Mouse (Mus musculus) kidney, embryonic 14.5 days (tissue): Measurements from ENCODE around the gene Cdh4. TPM values are rescaled to one million over a fixed set of nuclear protein-coding genes. Genes with fewer than 3 reads are reported as not detected.

Experiments
- ATAC-seq: fragments of 200-750 bp; cut with Nextera tagmentation; 2 replicates; pipeline ENCODE4 v1.8.0; 2017; ENCODE audit warnings: moderate number of reproducible peaks, mild to moderate bottlenecking, moderate TSS enrichment, moderate library complexity; ENCODE audit not compliant: low FRiP score, low TSS enrichment
- H3K27ac ChIP-seq: fragments of 300-500 bp; sonication (generic); 2 replicates; pipeline ENCODE4 v1.5.1; 2014; ENCODE audit warnings: low read depth, mild to moderate bottlenecking, low read length, moderate library complexity, mixed read lengths
- H3K27me3 ChIP-seq: fragments of 300-500 bp; sonication (generic); 2 replicates; pipeline ENCODE4 v1.6.1; 2014; ENCODE audit warnings: mild to moderate bottlenecking, low read length; ENCODE audit not compliant: control insufficient read depth, insufficient read depth
- H3K36me3 ChIP-seq: fragments of 300-500 bp; sonication (generic); 2 replicates; pipeline ENCODE4 v1.6.1; 2014; ENCODE audit warnings: low read length, mixed read lengths; ENCODE audit not compliant: control insufficient read depth, insufficient read depth
- H3K4me1 ChIP-seq: fragments of 300-500 bp; sonication (generic); 2 replicates; pipeline ENCODE4 v1.6.1; 2014; ENCODE audit warnings: low read length, mixed read lengths; ENCODE audit not compliant: control insufficient read depth, insufficient read depth
- H3K4me2 ChIP-seq: fragments of 300-500 bp; sonication (generic); replicated peaks from 2 replicates; pipeline ENCODE4 v1.6.1; 2014; ENCODE audit warnings: low read depth, mild to moderate bottlenecking, low read length
- H3K4me3 ChIP-seq: fragments of 300-500 bp; sonication (generic); 2 replicates; pipeline ENCODE4 v1.5.1; 2014; ENCODE audit warnings: mild to moderate bottlenecking, low read length
- H3K9ac ChIP-seq: fragments of 300-500 bp; sonication (generic); 2 replicates; pipeline ENCODE4 v1.6.1; 2014; ENCODE audit warnings: low read depth, mild to moderate bottlenecking, low read length, moderate library complexity
- H3K9me3 ChIP-seq: fragments of 300-500 bp; sonication (generic); 2 replicates; pipeline ENCODE4 v1.6.1; 2016; ENCODE audit warnings: low read length; ENCODE audit not compliant: control insufficient read depth
- WGBS: fragments of 180-500 bp; shearing (Covaris S2); extraction: QIAGEN DNeasy Blood & Tissue Kit; methylation state at CpG from one replicate; pipeline ENCODE4 v1.1.7; 2014; 5-methylcytosine and 5-hydroxymethylcytosine counted together
- polyA plus RNA-seq: library from polyadenylated mRNA; unstranded; fragments of >200 nt; fragmentation: Nextera tagmentation; extraction: Ambion mirVana; gene quantifications from 2 replicates; pipeline ENCODE4 v1.2.1, GENCODE M21; 2014

The Cdh4 gene
- polyA plus RNA-seq, 1 experiment from 2014 or later: 19.4 TPM

GRCm38 (mm10) chr2:179522141-179522540 lies 79.9 kb downstream of the Cdh4 start:
- Histone ChIP-seq H3K9ac (no peak overlapping the region), H3K9me3 (no peaks in the 10 kb centered on the region), H3K27ac (no peak overlapping the region; the same call in 1 of the 2 replicates), H3K4me1 (0 out of 2 replicates have a peak, but pooled peaks cover 9% of the 10 kb centered on the region), H3K4me2 (no peak overlapping the region), H3K27me3 (no peaks in the 10 kb centered on the region), H3K36me3 (no peaks in the 10 kb centered on the region), H3K4me3 (no peak overlapping the region)
- WGBS: 23% methylated on average over 8 of the region's 8 CpGs
- no peak for ATAC-seq

DNA sequence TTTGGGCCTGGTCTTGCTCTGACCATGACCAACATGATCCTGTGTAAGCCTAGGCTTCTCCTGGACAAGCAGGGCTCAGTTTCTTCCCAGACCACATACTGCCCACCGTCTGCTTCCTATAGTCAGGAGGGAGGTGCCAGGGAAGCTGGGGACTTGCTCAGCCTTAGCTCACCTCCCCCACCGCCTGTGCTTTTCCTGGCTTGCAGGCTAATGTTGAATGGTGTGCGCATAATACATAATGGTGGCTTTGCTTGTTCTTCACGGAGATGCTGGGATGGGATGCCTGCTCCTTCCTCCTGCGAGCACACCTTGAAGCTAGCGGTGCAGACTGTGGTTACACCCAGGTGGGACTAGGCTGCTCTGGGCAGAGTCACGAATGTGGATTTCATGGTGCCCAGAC lies 84.7 kb downstream of the Cdh4 start:
- no peak overlapping the region for H3K9ac ChIP-seq
- no peak overlapping the region for H3K4me3 ChIP-seq
- H3K9me3 ChIP-seq: no peaks in the 10 kb centered on the region
- no peak for ATAC-seq
- 0 out of 2 replicates have a peak, but pooled peaks cover 4% of the 10 kb centered on the region for H3K4me1 ChIP-seq
- WGBS: 78% methylated on average over 7 of the region's 7 CpGs
- H3K27ac ChIP-seq: no peak overlapping the region
- no peak overlapping the region for H3K4me2 ChIP-seq
- no peaks in the 10 kb centered on the region for H3K27me3 ChIP-seq
- no peaks in the 10 kb centered on the region for H3K36me3 ChIP-seq

DNA sequence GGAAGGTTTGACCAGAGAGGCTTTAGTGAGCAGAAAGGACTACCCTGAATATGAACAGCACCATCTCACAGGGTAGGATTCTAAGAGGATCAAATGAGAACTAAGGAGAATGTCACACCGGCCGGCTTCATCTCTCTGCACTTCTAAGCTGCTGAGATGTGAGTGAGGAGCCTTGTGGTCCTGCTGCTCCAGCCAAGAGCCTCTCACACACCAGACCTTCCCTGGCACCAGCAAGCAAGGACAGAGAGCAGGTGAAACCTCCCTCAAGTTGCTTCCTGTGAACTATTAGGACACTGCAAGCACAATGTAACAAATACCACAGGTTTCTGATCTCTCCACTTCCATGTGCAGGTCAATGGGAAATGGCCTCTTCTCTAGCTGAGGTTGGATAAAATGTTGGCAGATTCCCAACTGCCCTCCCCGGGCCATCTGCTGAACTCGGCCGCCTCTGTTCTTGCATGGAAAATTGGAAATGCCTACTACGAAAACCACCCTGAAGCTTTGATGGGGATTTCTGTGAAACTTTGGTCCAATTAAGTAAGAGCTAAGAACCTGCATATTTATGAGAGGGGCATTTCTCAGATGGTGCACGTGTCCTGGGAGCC lies 88.3 kb downstream of the Cdh4 start:
- ATAC-seq: no peak
- no peak overlapping the region for H3K4me3 ChIP-seq
- H3K27me3 ChIP-seq: no peaks in the 10 kb centered on the region
- H3K36me3 ChIP-seq: no peaks in the 10 kb centered on the region
- no peak overlapping the region for H3K4me2 ChIP-seq
- H3K9ac ChIP-seq: no peak overlapping the region
- 70% methylated on average over 7 of the region's 7 CpGs for WGBS
- H3K4me1 ChIP-seq: no peaks in the 10 kb centered on the region
- no peak overlapping the region for H3K27ac ChIP-seq
- no peaks in the 10 kb centered on the region for H3K9me3 ChIP-seq

DNA sequence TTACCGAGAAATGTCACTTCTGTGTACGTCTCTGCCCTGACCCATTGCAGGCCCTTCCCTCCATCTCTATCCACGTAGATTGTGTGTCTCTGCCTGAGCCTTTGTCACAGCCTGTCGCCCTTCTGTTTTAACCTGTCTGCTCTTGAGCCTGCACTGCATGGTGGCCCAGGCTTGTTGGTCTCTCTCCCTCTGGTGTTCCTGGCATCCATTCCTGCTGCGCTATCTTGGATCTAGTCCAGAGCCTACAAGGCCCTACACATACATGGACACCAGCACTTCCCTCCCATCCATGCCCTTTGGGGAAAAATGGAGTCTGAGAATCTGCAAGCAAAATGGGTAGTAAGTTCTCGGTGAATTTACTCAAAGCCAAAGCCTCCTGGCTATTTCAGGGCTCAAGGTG lies 91.0 kb downstream of the Cdh4 start:
- no peak overlapping the region for H3K27ac ChIP-seq
- ATAC-seq: no peak
- no peaks in the 10 kb centered on the region for H3K9me3 ChIP-seq
- H3K4me3 ChIP-seq: no peak overlapping the region
- H3K9ac ChIP-seq: no peak overlapping the region
- 61% methylated on average over 6 of the region's 6 CpGs for WGBS
- H3K4me2 ChIP-seq: no peak overlapping the region
- H3K4me1 ChIP-seq: peaks cover 8% of the 10 kb centered on the region
- no peaks in the 10 kb centered on the region for H3K36me3 ChIP-seq
- no peaks in the 10 kb centered on the region for H3K27me3 ChIP-seq

- H3K27ac ChIP-seq: no peak overlapping the region
- no peak overlapping the region for H3K9ac ChIP-seq
- H3K4me2 ChIP-seq: no peak overlapping the region
- no peak overlapping the region for H3K4me3 ChIP-seq
- H3K27me3 ChIP-seq: no peaks in the 10 kb centered on the region
- WGBS: 53% methylated on average over 2 of the region's 2 CpGs
- ATAC-seq: no peak
- no peaks in the 10 kb centered on the region for H3K36me3 ChIP-seq
- no peaks in the 10 kb centered on the region for H3K9me3 ChIP-seq
- H3K4me1 ChIP-seq: peaks cover 12% of the 10 kb centered on the region
Measured at GRCm38 (mm10) chr2:179533881-179534280, 91.7 kb downstream of the Cdh4 start.

DNA sequence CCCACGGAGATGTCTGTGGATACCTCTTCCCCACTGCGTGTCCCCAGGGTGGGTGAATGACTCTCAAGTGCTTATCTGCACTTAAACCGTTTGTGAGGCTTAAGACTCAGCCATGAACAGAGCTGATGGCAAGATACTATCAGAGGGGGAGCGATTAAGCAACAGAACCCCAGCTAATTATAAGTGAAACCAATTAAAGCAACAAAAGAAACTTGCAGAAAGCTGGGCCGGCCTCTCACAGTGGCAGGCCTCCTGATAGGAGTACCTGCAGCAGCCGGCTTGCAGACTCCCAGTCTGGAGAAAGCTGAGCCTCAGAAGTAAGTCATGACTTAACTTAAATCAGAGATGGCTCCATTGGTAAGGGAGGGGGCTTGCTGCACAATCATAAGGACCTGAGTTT lies 93.0 kb downstream of the Cdh4 start:
- no peaks in the 10 kb centered on the region for H3K36me3 ChIP-seq
- no peaks in the 10 kb centered on the region for H3K27me3 ChIP-seq
- H3K27ac ChIP-seq: no peak overlapping the region
- 30% methylated on average over 6 of the region's 6 CpGs for WGBS
- no peak overlapping the region for H3K4me2 ChIP-seq
- H3K9ac ChIP-seq: no peak overlapping the region
- H3K4me1 ChIP-seq: peaks cover 21% of the 10 kb centered on the region
- ATAC-seq: no peak
- no peaks in the 10 kb centered on the region for H3K9me3 ChIP-seq
- no peak overlapping the region for H3K4me3 ChIP-seq

DNA sequence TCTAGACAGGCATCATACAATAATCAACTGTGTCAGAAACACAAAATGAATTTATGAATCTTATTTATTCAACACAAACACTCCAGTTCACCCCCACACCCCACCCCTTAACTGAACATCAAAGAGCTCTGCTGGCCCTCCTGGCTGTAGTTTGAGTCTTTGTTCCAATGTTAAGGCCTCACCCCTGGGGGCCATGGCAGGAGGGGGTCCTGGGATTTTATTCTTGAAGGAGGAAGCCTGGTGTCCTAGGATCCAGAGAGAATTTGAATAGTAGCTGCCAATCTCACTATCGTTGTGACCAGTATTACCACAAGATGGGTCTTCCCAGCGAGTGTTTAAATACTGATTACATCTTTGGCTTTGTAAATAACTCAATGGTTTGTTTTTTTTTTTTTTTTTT lies 94.5 kb downstream of the Cdh4 start:
- no peak overlapping the region for H3K9ac ChIP-seq
- H3K9me3 ChIP-seq: no peaks in the 10 kb centered on the region
- H3K4me2 ChIP-seq: no peak overlapping the region
- H3K4me3 ChIP-seq: no peak overlapping the region
- WGBS: 6% methylated on average over 2 of the region's 2 CpGs
- H3K27me3 ChIP-seq: no peaks in the 10 kb centered on the region
- no peaks in the 10 kb centered on the region for H3K36me3 ChIP-seq
- H3K4me1 ChIP-seq: peaks cover 21% of the 10 kb centered on the region
- H3K27ac ChIP-seq: no peak overlapping the region
- no peak for ATAC-seq

DNA sequence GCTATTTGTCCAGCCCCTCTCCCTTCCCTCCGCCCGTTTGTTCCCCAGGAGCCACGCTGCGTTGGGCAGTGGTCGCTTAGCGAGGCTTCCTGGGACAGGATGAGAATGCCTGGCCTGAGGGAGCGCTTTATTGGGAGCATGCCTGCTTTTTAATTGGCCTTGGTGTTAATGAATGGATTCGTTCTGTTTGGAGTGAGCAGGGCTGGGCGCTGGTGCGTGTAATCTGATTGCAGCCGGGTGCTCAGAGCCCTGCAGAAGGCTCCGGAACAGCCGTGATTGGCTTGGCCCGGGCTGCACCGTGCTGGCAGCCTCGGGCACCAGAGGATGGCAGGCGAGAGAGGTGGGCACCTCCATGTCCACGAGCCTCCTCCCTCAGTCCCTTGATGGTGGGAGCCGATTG lies 95.2 kb downstream of the Cdh4 start:
- H3K4me2 ChIP-seq: peak overlapping the region; percentile 22
- WGBS: 1% methylated on average over 19 of the region's 19 CpGs
- H3K9me3 ChIP-seq: no peaks in the 10 kb centered on the region
- ATAC-seq: peak; percentile 90
- H3K9ac ChIP-seq: no peak overlapping the region
- H3K4me1 ChIP-seq: peaks cover 21% of the 10 kb centered on the region
- H3K27ac ChIP-seq: no peak overlapping the region
- no peaks in the 10 kb centered on the region for H3K27me3 ChIP-seq
- no peaks in the 10 kb centered on the region for H3K36me3 ChIP-seq
- H3K4me3 ChIP-seq: no peak overlapping the region

DNA sequence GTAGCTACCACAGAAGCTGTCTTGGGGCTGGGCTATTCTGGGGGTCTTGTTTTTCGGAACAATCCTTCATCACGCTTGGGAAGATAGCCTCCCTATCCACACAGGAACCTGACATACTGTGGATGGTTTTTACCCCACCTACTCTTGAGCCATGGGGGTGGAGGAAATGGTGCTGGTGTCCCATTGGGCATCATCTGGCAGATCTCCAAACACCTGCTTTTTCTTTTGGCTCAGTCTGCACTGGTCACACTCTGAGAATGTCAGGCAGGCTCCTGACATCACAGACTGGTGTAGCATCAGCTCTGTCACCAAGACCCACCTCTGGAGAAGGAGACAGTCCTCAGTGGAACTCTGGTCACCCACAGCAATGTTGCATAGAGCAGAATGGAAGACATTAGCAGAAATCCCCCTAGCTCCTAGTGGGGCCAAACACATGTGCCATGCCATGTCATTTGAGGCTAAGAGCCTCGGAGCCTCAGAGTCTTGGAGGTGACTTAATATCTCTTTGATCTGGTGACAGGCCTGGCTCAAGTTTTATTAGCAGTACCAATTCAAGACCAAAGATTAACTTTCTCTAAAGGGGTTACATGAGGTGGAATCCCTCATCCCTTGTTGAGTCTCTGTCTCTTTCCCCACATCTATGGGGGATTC lies 95.7 kb downstream of the Cdh4 start:
- Histone ChIP-seq H3K27me3 (no peaks in the 10 kb centered on the region), H3K9ac (no peak overlapping the region), H3K9me3 (no peaks in the 10 kb centered on the region), H3K36me3 (no peaks in the 10 kb centered on the region), H3K4me2 (peak overlapping the region; percentile 22; the same call in 1 of the 2 replicates), H3K27ac (no peak overlapping the region), H3K4me1 (peaks cover 21% of the 10 kb centered on the region), H3K4me3 (no peak overlapping the region)
- no peak; the same call in 1 of the 2 replicates for ATAC-seq
- WGBS: 19% methylated on average over 3 of the region's 3 CpGs
